Mouse (Mus musculus): ENCODE measurements around the gene Mpp1. TPM values are rescaled to one million over a fixed set of nuclear protein-coding genes. Genes with fewer than 3 reads are reported as not detected.
A peak's percentile ranks its signal among the peaks of the same experiment; 100 is the strongest.

The Mpp1 gene
- total RNA-seq (2017), result 59.2 and 66.8 TPM in 2 replicates

DNA sequence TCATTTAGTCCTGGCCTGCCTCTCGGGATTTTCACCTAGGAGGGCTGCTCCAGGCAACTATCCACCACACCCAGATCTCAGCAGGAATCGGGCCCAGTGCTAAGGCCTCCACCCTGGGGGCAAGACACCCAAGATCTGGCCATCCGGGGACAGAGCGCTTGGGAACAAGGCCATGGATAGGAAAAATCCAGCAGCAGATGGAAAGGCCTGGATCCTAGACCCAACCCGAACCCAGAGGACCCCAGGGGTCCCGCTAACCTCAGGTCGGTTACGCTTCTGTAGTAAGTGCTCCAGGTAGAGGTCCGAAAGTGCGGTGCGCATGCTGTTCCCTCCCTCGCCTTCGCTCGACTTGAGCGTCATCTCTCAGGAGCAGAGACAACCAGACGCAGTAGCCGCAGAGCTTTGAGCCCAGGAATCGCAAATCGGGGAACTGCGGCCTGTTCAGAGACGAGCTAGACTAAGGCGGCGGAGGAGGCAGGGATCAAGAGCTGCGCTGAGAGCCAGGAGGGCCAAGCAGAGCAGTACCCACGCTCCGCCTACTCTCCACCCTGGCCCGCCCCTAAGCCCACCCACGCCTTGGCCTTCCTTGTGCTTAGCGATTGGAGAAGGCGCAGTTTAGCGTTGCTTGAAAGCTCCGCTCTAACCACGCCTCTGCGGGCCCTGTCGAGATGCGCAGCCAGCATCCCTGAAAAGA lies at the start of gene Mpp1:
Gene Mpp1, minus strand, starts transcription at position 550 of the 694 bp plus-strand sequence.
- peak; percentile 99 for ATAC-seq (replicated peaks in 1 of 2; ENCODE audit: insufficient read depth in 1 of 2, low FRiP score in 2 of 2, low TSS enrichment in 1 of 2, low read depth in 1 of 2, poor library complexity in 2 of 2, severe bottlenecking in 2 of 2)

DNA sequence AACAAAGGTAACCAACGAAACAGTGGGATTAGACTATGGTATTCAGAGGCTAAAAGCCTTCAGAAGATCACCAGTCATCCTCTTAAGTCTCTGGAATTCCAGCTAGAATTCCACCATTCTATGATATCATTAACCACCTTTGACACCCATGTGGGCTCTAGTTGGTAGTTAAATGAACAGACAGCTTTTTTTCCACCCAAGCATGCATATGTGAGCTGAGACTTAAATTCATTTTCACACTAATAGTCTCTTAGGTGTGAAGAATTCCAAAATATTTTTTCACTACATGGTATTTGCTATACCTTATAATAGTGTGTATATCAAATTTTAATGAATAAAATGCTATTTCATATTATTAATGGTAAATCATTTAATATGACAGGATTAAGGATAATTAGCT lies 32.9 kb upstream of the Mpp1 start, which contains the start of gene Smim9:
Gene Smim9, minus strand, starts transcription at position 101 of the 400 bp plus-strand sequence.
- no peak for ATAC-seq (replicated peaks in 1 of 2; ENCODE audit: insufficient read depth in 1 of 2, low FRiP score in 2 of 2, low TSS enrichment in 1 of 2, low read depth in 1 of 2, poor library complexity in 2 of 2, severe bottlenecking in 2 of 2)

DNA sequence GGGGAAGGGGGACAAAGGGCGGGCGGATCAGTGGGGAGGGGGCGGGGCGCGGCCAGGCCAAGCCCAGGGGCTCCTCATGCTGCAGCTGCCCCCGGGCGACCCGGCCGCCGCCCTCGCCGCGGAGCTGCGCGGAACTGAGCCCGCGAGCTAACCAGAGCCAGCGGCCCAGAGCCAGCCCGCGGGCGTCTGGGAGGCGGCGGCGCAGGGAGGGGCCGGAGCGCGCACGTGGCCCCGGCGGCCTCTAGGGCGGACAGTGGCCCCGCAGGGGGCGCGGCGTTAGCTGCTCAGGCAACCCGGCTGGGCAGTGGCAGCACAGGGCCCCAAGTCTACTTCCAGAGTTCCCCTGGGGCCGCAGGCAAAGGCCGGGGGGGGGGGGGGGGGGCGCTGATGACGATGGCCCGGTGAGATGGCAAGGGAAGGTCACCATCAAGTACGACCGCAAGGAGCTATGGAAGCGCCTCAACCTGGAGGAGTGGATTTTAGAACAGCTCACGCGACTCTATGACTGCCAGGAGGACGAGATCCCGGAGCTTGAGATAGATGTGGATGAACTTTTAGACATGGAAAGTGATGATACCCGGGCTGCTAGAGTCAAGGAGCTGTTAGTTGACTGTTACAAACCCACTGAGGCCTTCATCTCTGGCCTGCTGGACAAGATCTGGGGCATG lies 24.9 kb upstream of the Mpp1 start:
- peak; percentile 49 to 66; a peak in 3 of 4 replicates for ATAC-seq (replicated peaks in 1 of 2; ENCODE audit: insufficient read depth in 1 of 2, low FRiP score in 2 of 2, low TSS enrichment in 1 of 2, low read depth in 1 of 2, poor library complexity in 2 of 2, severe bottlenecking in 2 of 2)

DNA sequence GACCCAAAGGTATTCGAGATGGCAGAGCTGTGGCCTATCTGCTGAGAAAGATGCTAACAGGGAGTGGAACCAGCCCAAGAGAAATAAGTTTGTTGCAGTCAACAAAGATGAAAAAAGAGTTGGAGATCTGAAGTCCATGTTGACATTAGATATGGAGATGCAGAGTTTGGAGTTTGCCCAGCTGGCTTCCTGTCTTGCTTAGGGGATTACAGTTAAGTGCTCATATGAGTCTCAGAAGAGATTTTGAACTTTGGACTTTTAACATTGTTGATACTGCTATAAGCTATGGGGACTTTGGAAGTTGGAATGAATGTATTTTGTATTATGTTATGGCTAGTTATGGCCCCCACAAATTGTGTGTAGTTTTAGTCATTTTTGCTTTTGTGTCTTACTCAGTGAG lies 21.4 kb upstream of the Mpp1 start:
- no peak for ATAC-seq (replicated peaks in 1 of 2; ENCODE audit: insufficient read depth in 1 of 2, low FRiP score in 2 of 2, low TSS enrichment in 1 of 2, low read depth in 1 of 2, poor library complexity in 2 of 2, severe bottlenecking in 2 of 2)

DNA sequence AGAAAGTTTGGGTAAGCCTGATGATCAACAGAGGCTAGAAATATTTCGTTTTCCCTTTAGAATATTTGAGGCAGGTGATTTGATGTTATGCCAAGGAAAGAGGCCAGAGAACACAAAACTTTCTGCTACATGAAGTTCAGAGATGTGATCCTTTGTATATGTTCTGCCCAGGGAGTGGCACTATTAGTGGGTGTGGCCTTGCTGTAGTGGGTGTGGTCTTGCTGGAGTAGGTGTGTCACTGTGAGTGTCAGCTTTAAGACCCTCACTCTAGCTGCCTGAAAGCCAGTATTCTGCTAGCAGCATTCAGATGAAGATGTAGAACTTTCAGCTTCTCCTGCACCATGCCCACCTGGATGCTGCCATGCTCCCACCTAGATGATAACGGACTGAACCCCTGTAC lies 19.5 kb upstream of the Mpp1 start:
- ATAC-seq (replicated peaks in 1 of 2; ENCODE audit: insufficient read depth in 1 of 2, low FRiP score in 2 of 2, low TSS enrichment in 1 of 2, low read depth in 1 of 2, poor library complexity in 2 of 2, severe bottlenecking in 2 of 2), result no peak

DNA sequence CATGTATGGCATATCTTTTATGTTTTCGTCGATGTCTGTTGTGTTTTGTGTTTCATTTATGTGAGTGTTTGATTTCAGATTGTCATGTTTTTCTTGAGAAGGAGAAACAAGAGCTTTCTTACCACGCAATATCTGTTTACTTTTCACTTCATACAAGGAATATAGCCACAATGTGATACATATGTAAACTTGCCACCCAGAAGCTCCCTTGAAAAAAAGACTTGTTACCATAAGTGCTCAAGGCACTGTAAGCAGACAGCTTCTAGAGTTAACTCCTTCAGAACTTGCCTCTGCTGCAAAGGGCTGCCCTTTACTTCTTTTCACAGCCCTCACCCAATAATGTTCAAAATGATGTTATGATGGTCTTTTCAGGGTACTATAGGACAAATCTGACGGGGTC lies 17.6 kb upstream of the Mpp1 start:
- ATAC-seq (replicated peaks in 1 of 2; ENCODE audit: insufficient read depth in 1 of 2, low FRiP score in 2 of 2, low TSS enrichment in 1 of 2, low read depth in 1 of 2, poor library complexity in 2 of 2, severe bottlenecking in 2 of 2), result no peak

DNA sequence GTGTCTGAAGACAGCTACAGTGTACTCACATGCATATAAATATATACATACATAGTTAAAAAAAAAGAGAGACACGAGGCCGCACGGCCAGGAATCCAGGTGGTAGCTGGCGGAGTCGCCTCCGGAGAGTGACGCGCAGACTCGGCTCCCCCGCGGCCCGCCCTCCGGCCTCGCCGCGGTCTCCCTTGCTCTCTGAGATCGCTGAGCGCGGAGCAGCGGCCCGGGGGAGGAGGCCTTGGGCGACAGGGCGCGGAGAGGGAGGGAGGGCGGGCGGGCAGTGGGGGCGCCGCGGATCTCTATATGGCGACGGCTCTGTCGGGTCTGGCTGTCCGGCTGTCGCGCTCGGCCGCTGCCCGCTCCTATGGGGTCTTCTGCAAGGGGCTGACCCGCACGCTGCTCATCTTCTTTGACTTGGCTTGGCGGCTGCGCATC lies 12.3 kb upstream of the Mpp1 start:
- peak; percentile 62 to 69; a peak in 3 of 4 replicates for ATAC-seq (replicated peaks in 1 of 2; ENCODE audit: insufficient read depth in 1 of 2, low FRiP score in 2 of 2, low TSS enrichment in 1 of 2, low read depth in 1 of 2, poor library complexity in 2 of 2, severe bottlenecking in 2 of 2)

DNA sequence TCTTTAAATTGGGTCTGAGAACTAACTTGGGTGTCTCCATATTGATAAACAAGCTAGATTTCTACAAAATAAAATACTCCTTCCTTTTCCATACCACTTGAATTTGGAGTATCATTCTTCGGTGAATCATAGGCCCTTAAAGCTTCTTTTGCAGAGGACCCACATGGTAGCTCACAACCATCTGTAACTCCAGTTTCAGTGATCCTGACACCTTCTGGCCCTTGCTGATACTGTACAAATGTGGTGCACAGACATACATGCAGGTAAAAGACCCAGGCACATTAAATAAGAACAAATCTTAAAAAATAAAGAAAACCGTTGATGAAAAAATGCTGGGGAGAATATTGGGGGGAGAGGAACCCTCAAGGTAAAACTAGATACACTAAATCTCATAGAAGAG lies 7.4 kb upstream of the Mpp1 start:
- ATAC-seq (replicated peaks in 1 of 2; ENCODE audit: insufficient read depth in 1 of 2, low FRiP score in 2 of 2, low TSS enrichment in 1 of 2, low read depth in 1 of 2, poor library complexity in 2 of 2, severe bottlenecking in 2 of 2), result no peak

DNA sequence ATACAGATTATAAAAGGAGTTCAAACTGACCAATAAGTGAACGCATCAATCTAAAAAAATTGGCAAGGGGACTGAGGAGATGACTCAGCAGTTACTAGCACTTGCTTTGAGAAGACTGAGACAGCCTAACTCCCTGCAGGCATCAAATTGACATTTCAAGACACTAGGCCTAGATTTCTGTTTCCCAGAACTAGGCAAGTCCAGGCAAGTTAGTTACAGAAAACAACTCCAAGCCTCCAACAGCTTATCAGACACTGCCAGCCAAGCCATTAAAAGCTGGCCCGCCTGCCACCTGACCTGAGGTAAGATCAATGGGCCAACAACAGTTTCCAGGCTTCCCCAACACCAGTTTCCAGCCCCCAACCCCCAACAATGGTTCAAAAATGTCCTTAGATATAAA lies 6.9 kb upstream of the Mpp1 start:
- ATAC-seq (replicated peaks in 1 of 2; ENCODE audit: insufficient read depth in 1 of 2, low FRiP score in 2 of 2, low TSS enrichment in 1 of 2, low read depth in 1 of 2, poor library complexity in 2 of 2, severe bottlenecking in 2 of 2), result no peak

DNA sequence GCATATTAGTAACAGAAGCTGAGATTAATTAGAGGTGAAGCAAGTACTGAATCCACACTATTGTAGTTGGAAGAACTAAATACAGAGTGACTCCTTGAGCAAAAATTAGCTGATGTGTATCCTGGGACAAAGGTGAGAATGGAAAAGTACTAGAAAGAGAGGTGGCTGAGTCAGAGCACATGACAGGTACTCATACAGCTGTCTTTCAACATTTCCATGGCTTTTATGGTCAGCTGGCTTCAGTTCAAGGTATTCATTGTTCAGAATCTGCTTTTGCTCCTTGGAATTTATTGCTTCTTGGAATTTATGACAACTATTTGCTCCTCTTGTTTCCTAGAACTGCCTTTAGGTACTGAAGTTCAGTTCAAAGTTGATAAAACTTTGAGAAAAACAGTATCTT lies 6.1 kb upstream of the Mpp1 start:
- no peak for ATAC-seq (replicated peaks in 1 of 2; ENCODE audit: insufficient read depth in 1 of 2, low FRiP score in 2 of 2, low TSS enrichment in 1 of 2, low read depth in 1 of 2, poor library complexity in 2 of 2, severe bottlenecking in 2 of 2)

DNA sequence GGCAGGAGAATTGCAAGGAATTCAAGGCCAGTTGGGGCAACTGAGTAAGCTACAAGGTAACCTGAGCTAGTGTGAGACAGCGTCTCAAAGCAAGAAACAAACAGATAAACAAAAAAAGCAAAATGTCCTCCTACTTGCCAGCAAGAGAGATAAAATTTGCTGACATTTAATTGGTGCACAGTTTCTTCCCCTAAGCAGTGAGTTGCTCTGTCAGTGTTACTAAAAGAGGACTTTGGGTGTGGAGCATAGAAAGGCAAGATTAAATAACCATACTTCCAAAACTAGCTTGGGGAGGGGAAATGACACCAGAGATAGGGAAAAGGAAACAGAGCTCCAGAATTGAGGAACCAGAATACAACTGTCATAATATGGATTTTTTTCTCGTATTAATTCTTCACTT lies 1.3 kb downstream of the Mpp1 start:
- ATAC-seq (replicated peaks in 1 of 2; ENCODE audit: insufficient read depth in 1 of 2, low FRiP score in 2 of 2, low TSS enrichment in 1 of 2, low read depth in 1 of 2, poor library complexity in 2 of 2, severe bottlenecking in 2 of 2), result no peak

DNA sequence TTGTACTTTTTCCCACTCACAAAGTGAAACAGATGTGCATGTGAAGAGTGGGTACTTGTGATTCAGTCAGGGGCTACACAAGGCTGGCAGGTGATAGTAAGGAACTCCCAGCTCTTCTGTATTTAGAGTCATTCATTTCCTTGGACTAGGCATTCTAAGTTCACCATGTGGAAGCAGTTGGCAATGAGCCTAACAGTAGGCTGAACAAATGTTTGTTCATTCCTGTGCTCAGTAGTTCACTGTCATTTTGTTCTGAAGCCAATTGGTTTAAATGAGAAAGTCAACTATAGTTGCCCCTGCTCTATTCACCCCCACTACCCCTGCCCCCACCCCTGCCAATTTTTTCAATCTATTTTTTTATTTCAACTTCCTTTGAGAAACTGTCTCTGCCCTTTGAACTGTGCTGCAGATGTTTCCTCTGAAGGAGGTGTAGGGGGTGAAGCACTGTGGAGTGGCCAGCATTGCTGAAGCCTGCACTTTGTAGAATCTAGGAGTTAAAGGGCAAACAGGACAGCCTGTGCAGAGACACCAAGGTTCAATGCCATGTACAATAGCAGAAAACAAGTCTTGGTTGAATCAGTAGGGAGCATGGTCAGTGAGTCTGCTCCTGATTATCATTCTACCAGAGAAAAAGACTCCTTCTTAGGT lies 2.4 kb downstream of the Mpp1 start:
- ATAC-seq (replicated peaks in 1 of 2; ENCODE audit: insufficient read depth in 1 of 2, low FRiP score in 2 of 2, low TSS enrichment in 1 of 2, low read depth in 1 of 2, poor library complexity in 2 of 2, severe bottlenecking in 2 of 2), result no peak

DNA sequence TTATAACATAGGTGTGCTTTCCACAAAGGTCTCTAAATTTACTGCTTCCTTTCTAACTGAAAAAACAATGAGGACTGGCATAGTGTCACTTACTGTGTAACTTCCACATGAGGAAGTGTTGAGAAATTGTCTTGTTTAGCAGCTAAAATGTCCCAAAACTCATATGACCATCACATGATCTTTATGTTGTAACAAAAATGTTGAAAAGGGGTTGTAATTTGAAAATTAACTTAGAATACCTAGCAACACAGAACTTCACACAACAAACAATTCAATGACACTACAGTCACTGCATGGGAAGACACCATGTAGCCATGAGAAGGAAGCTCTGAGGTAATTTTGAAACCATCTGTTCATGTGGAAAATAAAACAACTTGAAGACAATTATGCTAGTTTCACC lies 3.9 kb downstream of the Mpp1 start:
- peak in 1 of 2 experiments; percentile 47; a peak in 1 of 4 replicates for ATAC-seq (replicated peaks in 1 of 2; ENCODE audit: insufficient read depth in 1 of 2, low FRiP score in 2 of 2, low TSS enrichment in 1 of 2, low read depth in 1 of 2, poor library complexity in 2 of 2, severe bottlenecking in 2 of 2)

DNA sequence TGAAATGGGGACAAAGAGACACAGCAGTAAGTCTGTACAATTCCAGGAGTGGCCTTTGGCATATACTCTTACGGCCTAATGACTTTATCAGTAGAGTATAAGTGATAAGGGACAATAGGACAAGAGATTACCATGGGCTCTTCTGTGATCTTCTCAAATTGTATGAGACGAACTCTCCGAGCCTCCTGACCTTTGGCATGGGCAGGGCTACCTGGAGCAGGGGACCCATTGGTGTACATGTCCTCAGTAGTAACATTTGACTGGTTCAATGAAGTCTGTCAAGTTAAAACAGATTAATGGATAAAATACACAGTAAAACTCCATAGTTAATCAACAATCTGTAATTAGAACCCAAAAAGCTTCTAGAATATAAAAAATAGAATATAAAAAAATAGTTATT lies 5.2 kb downstream of the Mpp1 start:
- ATAC-seq (replicated peaks in 1 of 2; ENCODE audit: insufficient read depth in 1 of 2, low FRiP score in 2 of 2, low TSS enrichment in 1 of 2, low read depth in 1 of 2, poor library complexity in 2 of 2, severe bottlenecking in 2 of 2), result no peak

DNA sequence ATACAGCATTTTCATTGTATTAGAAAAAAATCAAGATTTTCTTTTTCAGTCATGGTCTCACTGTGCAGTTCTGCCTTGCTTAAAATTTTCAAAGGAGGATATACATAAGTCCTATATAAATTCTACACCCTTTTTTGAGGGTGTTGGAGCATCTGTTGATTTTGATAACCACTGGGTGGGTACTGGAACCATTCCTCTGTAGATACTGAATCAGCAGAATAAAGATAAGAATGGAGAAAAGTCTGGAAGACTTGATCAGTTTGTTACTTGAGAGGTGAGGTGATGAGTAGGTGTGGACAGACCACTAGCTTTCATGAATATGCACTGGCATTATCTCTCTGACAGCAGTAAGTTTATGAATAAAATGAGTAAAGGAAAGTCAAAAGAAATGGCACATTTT lies 15.3 kb downstream of the Mpp1 start:
- no peak for ATAC-seq (replicated peaks in 1 of 2; ENCODE audit: insufficient read depth in 1 of 2, low FRiP score in 2 of 2, low TSS enrichment in 1 of 2, low read depth in 1 of 2, poor library complexity in 2 of 2, severe bottlenecking in 2 of 2)

DNA sequence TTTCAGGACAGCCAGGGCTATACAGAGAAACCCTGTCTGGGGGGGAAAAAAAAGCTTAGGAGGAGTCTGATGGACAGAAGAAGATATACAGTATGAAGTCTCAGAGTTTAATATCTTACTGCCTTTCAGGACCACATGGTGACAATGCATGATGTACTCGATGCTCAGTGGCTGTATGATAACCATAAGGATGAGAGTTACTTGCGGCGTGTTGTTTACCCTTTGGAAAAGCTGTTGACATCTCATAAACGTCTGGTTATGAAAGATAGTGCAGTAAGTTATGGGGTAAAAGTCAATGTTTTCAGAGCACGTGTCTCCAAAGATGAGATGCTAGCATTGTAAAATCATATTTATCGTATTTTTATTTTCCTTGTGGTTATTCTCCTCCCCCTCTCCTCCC lies 28.5 kb downstream of the Mpp1 start:
- no peak for ATAC-seq (replicated peaks in 1 of 2; ENCODE audit: insufficient read depth in 1 of 2, low FRiP score in 2 of 2, low TSS enrichment in 1 of 2, low read depth in 1 of 2, poor library complexity in 2 of 2, severe bottlenecking in 2 of 2)

DNA sequence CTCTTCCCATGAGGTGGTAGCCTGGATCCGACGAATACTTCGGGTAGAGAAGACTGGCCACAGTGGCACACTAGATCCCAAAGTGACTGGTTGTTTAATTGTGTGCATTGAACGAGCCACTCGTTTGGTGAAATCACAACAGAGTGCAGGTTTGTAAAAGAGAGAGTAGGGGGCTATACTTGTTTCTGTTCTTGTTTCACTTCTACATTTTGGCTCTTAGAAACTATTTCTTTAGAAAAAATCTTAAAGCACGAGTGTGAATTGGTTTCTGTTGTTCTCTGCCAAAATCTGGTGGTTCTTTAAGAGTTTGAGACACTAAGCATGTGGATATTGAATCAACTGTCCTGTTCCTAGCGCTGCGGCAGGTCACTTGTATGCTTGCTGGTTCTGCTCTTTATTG lies 32.0 kb downstream of the Mpp1 start:
- ATAC-seq (replicated peaks in 1 of 2; ENCODE audit: insufficient read depth in 1 of 2, low FRiP score in 2 of 2, low TSS enrichment in 1 of 2, low read depth in 1 of 2, poor library complexity in 2 of 2, severe bottlenecking in 2 of 2), result no peak

DNA sequence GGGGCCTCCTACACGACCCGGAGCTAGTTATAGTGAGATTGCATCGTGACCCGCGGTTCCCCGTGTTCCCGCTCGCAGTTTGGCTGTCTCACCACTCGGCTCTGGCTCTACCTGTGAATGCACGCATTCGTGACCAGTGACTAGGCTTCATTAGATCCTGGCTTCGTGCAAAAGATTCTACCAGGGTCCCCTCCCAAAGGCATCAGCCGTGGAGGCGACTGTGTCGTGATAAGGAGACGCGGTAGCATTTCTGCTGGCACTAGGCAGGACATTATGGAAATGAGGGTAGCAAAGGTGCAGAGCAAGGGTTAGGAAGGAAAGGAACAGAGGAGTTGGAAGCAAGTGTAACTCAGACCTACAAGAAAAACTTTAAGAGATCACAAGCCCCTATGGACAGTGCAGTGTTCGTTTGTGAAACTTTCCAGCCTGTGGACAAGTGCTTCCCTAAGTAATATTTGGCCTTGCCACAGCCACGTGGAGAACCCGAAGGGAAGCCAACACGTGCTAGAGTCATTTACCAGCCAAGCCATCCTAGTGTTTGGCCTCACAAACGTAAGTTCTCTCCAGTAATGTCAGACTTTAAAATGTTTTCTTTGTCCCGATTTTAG lies 34.5 kb downstream of the Mpp1 start:
- no peak; a peak in 1 of 4 replicates for ATAC-seq (replicated peaks in 1 of 2; ENCODE audit: insufficient read depth in 1 of 2, low FRiP score in 2 of 2, low TSS enrichment in 1 of 2, low read depth in 1 of 2, poor library complexity in 2 of 2, severe bottlenecking in 2 of 2)
